Mouse (Mus musculus): ENCODE results near the gene Krt25. TPM values are rescaled to one million over a fixed set of nuclear protein-coding genes. Genes with fewer than 3 reads are reported as not detected.

Krt25 gene
- polyA plus RNA-seq, 1 experiment: not detected

- Histone ChIP-seq H3K36me3 (ENCODE audit: control insufficient read depth, insufficient read depth) (no peaks in the 10 kb centered on the region), H3K27me3 (ENCODE audit: control insufficient read depth, insufficient read depth, insufficient read length) (peaks cover 57% of the 10 kb centered on the region), H3K4me3 (ENCODE audit: insufficient read depth, poor library complexity, severe bottlenecking) (no peak overlapping the region), H3K79me3 (ENCODE audit: low read depth) (no peaks in the 10 kb centered on the region), H3ac (ENCODE audit: control insufficient read depth, insufficient read length, low read depth) (no peak overlapping the region), H3K79me2 (ENCODE audit: control insufficient read depth, insufficient read depth) (no peaks in the 10 kb centered on the region)
- no peak for TF ChIP-seq MYOG (IDR thresholded peaks at IDR 0.05; ENCODE audit: control insufficient read depth, extremely low read depth, insufficient read length)
- TF ChIP-seq CTCF (IDR thresholded peaks at IDR 0.05; ENCODE audit: control insufficient read depth, insufficient read depth, insufficient read length): no peak
- no peak for TF ChIP-seq CEBPB (IDR thresholded peaks at IDR 0.05; ENCODE audit: low read depth)
- TF ChIP-seq USF1 (IDR thresholded peaks at IDR 0.05; ENCODE audit: low read depth): no peak
- TF ChIP-seq MAX (IDR thresholded peaks at IDR 0.05): no peak
- TF ChIP-seq MYOD1 (IDR thresholded peaks at IDR 0.05; ENCODE audit: control insufficient read depth, insufficient read length, low read depth): no peak
- TF ChIP-seq FOSL1 (IDR thresholded peaks at IDR 0.05; ENCODE audit: insufficient read depth, low read length, poor library complexity, severe bottlenecking): no peak
These were observed 3.6 kb downstream of the Krt25 start for GRCm38 (mm10) chr11:99319127-99319526.

- Histone ChIP-seq H3K36me3 (ENCODE audit: control insufficient read depth, insufficient read depth) (no peaks in the 10 kb centered on the region), H3K4me3 (ENCODE audit: insufficient read depth, poor library complexity, severe bottlenecking) (no peak overlapping the region), H3ac (ENCODE audit: control insufficient read depth, insufficient read length, low read depth) (no peak overlapping the region), H3K79me2 (ENCODE audit: control insufficient read depth, insufficient read depth) (no peaks in the 10 kb centered on the region), H3K79me3 (ENCODE audit: low read depth) (no peaks in the 10 kb centered on the region), H3K27me3 (ENCODE audit: control insufficient read depth, insufficient read depth, insufficient read length) (peaks cover 50% of the 10 kb centered on the region)
- no peak for TF ChIP-seq CEBPB (IDR thresholded peaks at IDR 0.05; ENCODE audit: low read depth)
- TF ChIP-seq FOSL1 (IDR thresholded peaks at IDR 0.05; ENCODE audit: insufficient read depth, low read length, poor library complexity, severe bottlenecking): no peak
- TF ChIP-seq USF1 (IDR thresholded peaks at IDR 0.05; ENCODE audit: low read depth): no peak
- TF ChIP-seq MYOD1 (IDR thresholded peaks at IDR 0.05; ENCODE audit: control insufficient read depth, insufficient read length, low read depth): no peak
- TF ChIP-seq CTCF (IDR thresholded peaks at IDR 0.05; ENCODE audit: control insufficient read depth, insufficient read depth, insufficient read length): no peak
These were observed 6.2 kb downstream of the Krt25 start for GRCm38 (mm10) chr11:99316543-99316942.

GRCm38 (mm10) chr11:99314594-99314993 is 8.2 kb downstream of the Krt25 start:
- H3ac ChIP-seq (ENCODE audit: control insufficient read depth, insufficient read length, low read depth): no peak overlapping the region
- no peak for TF ChIP-seq MYOG (IDR thresholded peaks at IDR 0.05; ENCODE audit: control insufficient read depth, extremely low read depth, insufficient read length)
- no peak for TF ChIP-seq MYOD1 (IDR thresholded peaks at IDR 0.05; ENCODE audit: control insufficient read depth, insufficient read length, low read depth)
- no peak for TF ChIP-seq FOSL1 (IDR thresholded peaks at IDR 0.05; ENCODE audit: insufficient read depth, low read length, poor library complexity, severe bottlenecking)
- no peak for TF ChIP-seq CTCF (IDR thresholded peaks at IDR 0.05; ENCODE audit: control insufficient read depth, insufficient read depth, insufficient read length)
- TF ChIP-seq USF1 (IDR thresholded peaks at IDR 0.05; ENCODE audit: low read depth): no peak
- TF ChIP-seq CEBPB (IDR thresholded peaks at IDR 0.05; ENCODE audit: low read depth): no peak
- no peak for TF ChIP-seq MAX (IDR thresholded peaks at IDR 0.05)

GRCm38 (mm10) chr11:99310882-99311281 is 11.9 kb downstream of the Krt25 start:
- TF ChIP-seq FOSL1 (IDR thresholded peaks at IDR 0.05; ENCODE audit: insufficient read depth, low read length, poor library complexity, severe bottlenecking) (no peak), CEBPB (IDR thresholded peaks at IDR 0.05; ENCODE audit: low read depth) (no peak), MYOG (IDR thresholded peaks at IDR 0.05; ENCODE audit: control insufficient read depth, extremely low read depth, insufficient read length) (no peak), MAX (IDR thresholded peaks at IDR 0.05) (no peak), MYOD1 (IDR thresholded peaks at IDR 0.05; ENCODE audit: control insufficient read depth, insufficient read length, low read depth) (no peak), USF1 (IDR thresholded peaks at IDR 0.05; ENCODE audit: low read depth) (no peak), CTCF (IDR thresholded peaks at IDR 0.05; ENCODE audit: control insufficient read depth, insufficient read depth, insufficient read length) (no peak)
- Histone ChIP-seq H3ac (ENCODE audit: control insufficient read depth, insufficient read length, low read depth) (no peak overlapping the region), H3K36me3 (ENCODE audit: control insufficient read depth, insufficient read depth) (no peaks in the 10 kb centered on the region), H3K79me3 (ENCODE audit: low read depth) (no peaks in the 10 kb centered on the region), H3K27me3 (ENCODE audit: control insufficient read depth, insufficient read depth, insufficient read length) (peaks cover 11% of the 10 kb centered on the region), H3K79me2 (ENCODE audit: control insufficient read depth, insufficient read depth) (no peaks in the 10 kb centered on the region), H3K4me3 (ENCODE audit: insufficient read depth, poor library complexity, severe bottlenecking) (no peak overlapping the region)

More at GRCm38 (mm10) chr11:99314594-99314993, 8.2 kb downstream of the Krt25 start:
- no peaks in the 10 kb centered on the region for H3K79me3 ChIP-seq (ENCODE audit: low read depth)
- no peaks in the 10 kb centered on the region for H3K36me3 ChIP-seq (ENCODE audit: control insufficient read depth, insufficient read depth)
- no peak overlapping the region for H3K4me3 ChIP-seq (ENCODE audit: insufficient read depth, poor library complexity, severe bottlenecking)
- no peaks in the 10 kb centered on the region for H3K79me2 ChIP-seq (ENCODE audit: control insufficient read depth, insufficient read depth)
- H3K27me3 ChIP-seq (ENCODE audit: control insufficient read depth, insufficient read depth, insufficient read length): peaks cover 39% of the 10 kb centered on the region

GRCm38 (mm10) chr11:99307579-99307978 is 15.2 kb downstream of the Krt25 start:
- no peaks in the 10 kb centered on the region for H3K79me3 ChIP-seq (ENCODE audit: low read depth)
- H3ac ChIP-seq (ENCODE audit: control insufficient read depth, insufficient read length, low read depth): no peak overlapping the region
- H3K4me3 ChIP-seq (ENCODE audit: insufficient read depth, poor library complexity, severe bottlenecking): no peak overlapping the region
- H3K79me2 ChIP-seq (ENCODE audit: control insufficient read depth, insufficient read depth): no peaks in the 10 kb centered on the region
- TF ChIP-seq MAX (IDR thresholded peaks at IDR 0.05) (no peak), CTCF (IDR thresholded peaks at IDR 0.05; ENCODE audit: control insufficient read depth, insufficient read depth, insufficient read length) (peak; percentile 6)
- H3K27me3 ChIP-seq (ENCODE audit: control insufficient read depth, insufficient read depth, insufficient read length): no peaks in the 10 kb centered on the region
- H3K36me3 ChIP-seq (ENCODE audit: control insufficient read depth, insufficient read depth): no peaks in the 10 kb centered on the region

GRCm38 (mm10) chr11:99295039-99295438 is 27.7 kb downstream of the Krt25 start:
- TF ChIP-seq MYOD1 (IDR thresholded peaks at IDR 0.05; ENCODE audit: control insufficient read depth, insufficient read length, low read depth): no peak
- no peak for TF ChIP-seq MYOG (IDR thresholded peaks at IDR 0.05; ENCODE audit: control insufficient read depth, extremely low read depth, insufficient read length)
- no peak for TF ChIP-seq CTCF (IDR thresholded peaks at IDR 0.05; ENCODE audit: control insufficient read depth, insufficient read depth, insufficient read length)
- TF ChIP-seq FOSL1 (IDR thresholded peaks at IDR 0.05; ENCODE audit: insufficient read depth, low read length, poor library complexity, severe bottlenecking): no peak
- TF ChIP-seq USF1 (IDR thresholded peaks at IDR 0.05; ENCODE audit: low read depth): no peak
- no peak for TF ChIP-seq MAX (IDR thresholded peaks at IDR 0.05)
- TF ChIP-seq CEBPB (IDR thresholded peaks at IDR 0.05; ENCODE audit: low read depth): no peak

More at GRCm38 (mm10) chr11:99295039-99295438, 27.7 kb downstream of the Krt25 start:
- H3K79me3 ChIP-seq (ENCODE audit: low read depth): no peaks in the 10 kb centered on the region
- no peaks in the 10 kb centered on the region for H3K36me3 ChIP-seq (ENCODE audit: control insufficient read depth, insufficient read depth)
- H3K27me3 ChIP-seq (ENCODE audit: control insufficient read depth, insufficient read depth, insufficient read length): peaks cover 13% of the 10 kb centered on the region
- H3K79me2 ChIP-seq (ENCODE audit: control insufficient read depth, insufficient read depth): no peaks in the 10 kb centered on the region
- no peak overlapping the region for H3K4me3 ChIP-seq (ENCODE audit: insufficient read depth, poor library complexity, severe bottlenecking)
- no peak overlapping the region for H3ac ChIP-seq (ENCODE audit: control insufficient read depth, insufficient read length, low read depth)
